Mouse (Mus musculus) CH12.LX (cell line): Measurements from ENCODE around the gene Zmym1. TPM values are rescaled to one million over a fixed set of nuclear protein-coding genes. Genes with fewer than 3 reads are reported as not detected.
A peak's percentile ranks its signal among the peaks of the same experiment; 100 is the strongest.

Source experiments
- DNase-seq: peaks from one replicate; pipeline ENCODE4 v3.0.0-alpha.2; 2013; ENCODE audit errors: extremely low read depth
- H3K27ac ChIP-seq: 2 replicates; pipeline ENCODE4 v1.5.1; 2012; ENCODE audit warnings: low read depth, mild to moderate bottlenecking, control low read depth, moderate library complexity; ENCODE audit not compliant: insufficient read depth
- H3K27me3 ChIP-seq: replicated peaks from 2 replicates; pipeline ENCODE3; 2012; ENCODE audit warnings: inconsistent platforms
- H3K36me3 ChIP-seq, 2 experiments: replicated peaks in 1 of 2; 2 replicates each; pipeline versions ENCODE3 to v1.6.1; 2012; ENCODE audit warnings: inconsistent platforms in 1 of 2, low read length in 1 of 2, mild to moderate bottlenecking in 1 of 2, mixed read lengths in 1 of 2, moderate library complexity in 1 of 2; ENCODE audit not compliant: control insufficient read depth in 1 of 2, insufficient read depth in 1 of 2
- H3K4me1 ChIP-seq, 2 experiments: 2 replicates each; pipeline ENCODE4 v1.6.1; 2012; ENCODE audit warnings: inconsistent platforms in 1 of 2, moderate library complexity in 1 of 2; ENCODE audit not compliant: insufficient read depth in 2 of 2, control insufficient read depth in 1 of 2
- H3K4me2 ChIP-seq: 2 replicates; pipeline ENCODE4 v1.6.1; 2012; ENCODE audit warnings: low read depth, mild to moderate bottlenecking, control low read depth; ENCODE audit not compliant: poor library complexity, insufficient read depth, severe bottlenecking
- H3K4me3 ChIP-seq, 3 experiments: fragments of 150-350 bp in 1 of 3; sonication (generic) in 1 of 3; replicated peaks in 1 of 3; 2 replicates each; pipeline versions ENCODE3 to v1.5.1; 2011 to 2012; ENCODE audit warnings: low read depth in 2 of 3, low read length in 2 of 3, mild to moderate bottlenecking in 2 of 3, moderate library complexity in 2 of 3, control low read depth in 1 of 3, improper control_type of control experiment in 1 of 3, inconsistent platforms in 1 of 3, mixed read lengths in 1 of 3; ENCODE audit not compliant: poor library complexity in 1 of 3
- H3K79me2 ChIP-seq: replicated peaks from 2 replicates; pipeline ENCODE4 v1.6.1; 2012; ENCODE audit warnings: mild to moderate bottlenecking, moderate library complexity; ENCODE audit not compliant: control insufficient read depth, poor library complexity, insufficient read depth, severe bottlenecking; ENCODE audit errors: extremely low read depth
- H3K9ac ChIP-seq: 2 replicates; pipeline ENCODE4 v1.6.1; 2012; ENCODE audit warnings: low read depth, mild to moderate bottlenecking, control low read depth, moderate library complexity; ENCODE audit not compliant: insufficient read depth
- H3K9me3 ChIP-seq: replicated peaks from 2 replicates; pipeline ENCODE3; 2012; ENCODE audit warnings: low read length, inconsistent platforms, mixed read lengths
- BHLHE40 ChIP-seq: IDR thresholded peaks from 2 replicates; pipeline ENCODE4 v1.6.1; 2011; ENCODE audit warnings: mild to moderate bottlenecking, low read depth, low read length, improper control_type of control experiment
- CHD2 ChIP-seq: IDR thresholded peaks from 2 replicates; pipeline ENCODE4 v1.6.1; 2011; ENCODE audit warnings: low read length, improper control_type of control experiment
- E2F4 ChIP-seq: IDR thresholded peaks from 2 replicates; pipeline ENCODE4 v1.6.1; 2011; ENCODE audit warnings: low read depth, low read length, improper control_type of control experiment; ENCODE audit not compliant: insufficient replicate concordance
- ELF1 ChIP-seq: IDR thresholded peaks from 2 replicates; pipeline ENCODE4 v1.6.1; 2014; ENCODE audit warnings: low read depth, mild to moderate bottlenecking, inconsistent platforms, low read length, improper control_type of control experiment
- GABPA ChIP-seq: IDR thresholded peaks from 2 replicates; pipeline ENCODE4 v1.6.1; 2012; ENCODE audit warnings: low read depth, low read length, improper control_type of control experiment, inconsistent platforms; ENCODE audit not compliant: insufficient replicate concordance
- HCFC1 ChIP-seq: IDR thresholded peaks from 2 replicates; pipeline ENCODE4 v1.6.1; 2012; ENCODE audit warnings: low read depth, mild to moderate bottlenecking, inconsistent platforms, low read length, improper control_type of control experiment
- KAT2A ChIP-seq: IDR thresholded peaks from 2 replicates; pipeline ENCODE4 v1.6.1; 2012; ENCODE audit warnings: low read length, improper control_type of control experiment, inconsistent platforms; ENCODE audit not compliant: insufficient replicate concordance
- MAX ChIP-seq: IDR thresholded peaks from 2 replicates; pipeline ENCODE4 v1.6.1; 2011; ENCODE audit warnings: low read length, improper control_type of control experiment
- MAZ ChIP-seq: IDR thresholded peaks from 2 replicates; pipeline ENCODE4 v1.6.1; 2012; ENCODE audit warnings: low read depth, mild to moderate bottlenecking, inconsistent platforms, low read length, improper control_type of control experiment, moderate library complexity
- MEF2A ChIP-seq: IDR thresholded peaks from 2 replicates; pipeline ENCODE4 v1.6.1; 2014; ENCODE audit warnings: low read depth, mild to moderate bottlenecking, inconsistent platforms, low read length, improper control_type of control experiment, borderline replicate concordance
- MXI1 ChIP-seq: IDR thresholded peaks from 2 replicates; pipeline ENCODE4 v1.6.1; 2011; ENCODE audit warnings: mild to moderate bottlenecking, low read depth, low read length, improper control_type of control experiment
- MYC ChIP-seq: IDR thresholded peaks from 2 replicates; pipeline ENCODE4 v1.6.1; 2011; ENCODE audit warnings: low read depth, mild to moderate bottlenecking, improper control_type of control experiment, low read length
- NELFE ChIP-seq: IDR thresholded peaks from 2 replicates; pipeline ENCODE4 v1.6.1; 2011; ENCODE audit warnings: low read depth, low read length, improper control_type of control experiment
- NRF1 ChIP-seq: IDR thresholded peaks from 2 replicates; pipeline ENCODE4 v1.6.1; 2014; ENCODE audit warnings: low read depth, mild to moderate bottlenecking, inconsistent platforms, low read length, improper control_type of control experiment, moderate library complexity
- PAX5 ChIP-seq: IDR thresholded peaks from 2 replicates; pipeline ENCODE4 v1.6.1; 2012; ENCODE audit warnings: low read length, inconsistent platforms, mixed read lengths
- POLR2A ChIP-seq: IDR thresholded peaks from 2 replicates; pipeline ENCODE4 v1.6.1; 2011; ENCODE audit warnings: low read depth, mild to moderate bottlenecking, improper control_type of control experiment, low read length
- POLR2AphosphoS2 ChIP-seq: IDR thresholded peaks from 2 replicates; pipeline ENCODE4 v1.6.1; 2011; ENCODE audit warnings: low read depth, low read length, improper control_type of control experiment
- RCOR1 ChIP-seq: conservative IDR thresholded peaks from 2 replicates; pipeline ENCODE4 v1.6.1; 2012; ENCODE audit warnings: low read depth, mild to moderate bottlenecking, inconsistent platforms, low read length, improper control_type of control experiment
- SIN3A ChIP-seq: IDR thresholded peaks from 2 replicates; pipeline ENCODE4 v1.6.1; 2012; ENCODE audit warnings: low read length, improper control_type of control experiment, inconsistent platforms
- TBP ChIP-seq: conservative IDR thresholded peaks from 2 replicates; pipeline ENCODE4 v1.6.1; 2011; ENCODE audit warnings: low read depth, low read length, improper control_type of control experiment
- TCF12 ChIP-seq: IDR thresholded peaks from 2 replicates; pipeline ENCODE4 v1.6.1; 2014; ENCODE audit warnings: low read depth, mild to moderate bottlenecking, inconsistent platforms, low read length, improper control_type of control experiment
- ZKSCAN1 ChIP-seq: IDR thresholded peaks from 2 replicates; pipeline ENCODE4 v1.6.1; 2012; ENCODE audit warnings: low read depth, inconsistent platforms, low read length, improper control_type of control experiment, borderline replicate concordance
- ZMIZ1 ChIP-seq: IDR thresholded peaks from 2 replicates; pipeline ENCODE4 v1.6.1; 2012; ENCODE audit warnings: low read depth, mild to moderate bottlenecking, inconsistent platforms, low read length, improper control_type of control experiment
- ZNF384 ChIP-seq: IDR thresholded peaks from 2 replicates; pipeline ENCODE4 v1.6.1; 2012; ENCODE audit warnings: low read depth, low read length, improper control_type of control experiment, inconsistent platforms
- dilution Hi-C: fragments of 300-500 bp; cut with MboI; formaldehyde crosslinking; loops from 2 replicates; pipeline ENCODE4 v1.14.3; 2020; ENCODE audit warnings: low sequenced_read_pairs; ENCODE audit not compliant: extremely low pct_unique_long_range_greater_than_20kb, extremely low pct_ligation_motif_present
- in situ Hi-C: fragments of 300-500 bp; cut with MboI; formaldehyde crosslinking; loops from 3 replicates; pipeline ENCODE4 v1.14.3; 2019; ENCODE audit warnings: low sequenced_read_pairs, low pct_ligation_motif_present, low pct_unique_long_range_greater_than_20kb, mixed read lengths
- polyA plus RNA-seq: library from polyadenylated mRNA; unstranded; fragments of >175 nt; gene quantifications from 2 replicates; pipeline ENCODE4 v1.2.1, GENCODE M21; 2012; ENCODE audit warnings: low read depth; ENCODE audit not compliant: insufficient read length
- total RNA-seq, 2 experiments: library from RNA; depleted of rRNA; stranded (reverse); fragments of 300-350 nt in 1 of 2; fragments of >200 nt in 1 of 2; gene quantifications; 2 replicates each; pipeline ENCODE4 v1.2.3; 2012 to 2014

The Zmym1 gene
- total RNA-seq (2012; rRNA removed) (9.5 and 13.4 TPM in 2 replicates), total RNA-seq (2014; rRNA removed) (25.0 and 26.5 TPM in 2 replicates), polyA plus RNA-seq (20.4 and 23.5 TPM in 2 replicates)

DNA sequence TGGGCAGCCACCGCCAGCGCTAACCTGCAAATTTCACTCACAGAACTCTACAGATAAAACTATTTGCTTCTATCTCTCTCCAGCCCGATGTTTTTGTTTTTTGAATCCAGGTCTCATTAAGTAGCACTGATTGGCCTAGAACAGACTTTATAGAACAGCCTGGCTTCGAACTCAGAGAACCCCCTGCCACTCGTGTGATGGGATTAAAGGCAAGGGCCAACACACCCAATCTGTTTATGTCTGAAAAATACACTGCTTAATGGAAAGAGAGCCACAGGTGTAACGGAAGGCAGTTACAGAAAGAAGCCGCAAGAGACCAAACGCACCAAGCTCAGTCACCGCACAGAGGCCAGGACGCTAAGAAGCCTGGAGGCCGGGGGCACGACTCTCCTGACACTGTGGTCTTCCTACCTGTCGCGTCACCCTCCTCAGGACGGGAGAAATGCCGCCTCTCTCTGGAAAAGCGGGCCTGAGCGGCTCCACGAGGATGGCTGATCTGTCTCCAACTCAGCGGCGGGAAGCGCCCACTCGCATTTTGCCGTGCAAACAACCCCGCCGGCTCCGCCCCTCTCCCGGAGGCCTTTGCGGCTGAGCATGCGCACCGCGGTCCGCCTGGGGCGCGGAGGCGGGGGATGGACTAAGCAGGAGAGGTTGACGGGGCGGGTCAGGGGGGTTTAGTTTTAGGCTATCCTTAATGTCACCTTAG lies at the start of gene Zmym1:
Gene Zmym1 (minus strand): TSS at position 568 of the 706 bp plus-strand sequence.
- H3K79me2 ChIP-seq, result peaks cover 37% of the 10 kb centered on the region
- no peaks in the 10 kb centered on the region for H3K9me3 ChIP-seq
- DNase-seq, result peak; percentile 85
- peak within 1 kb of the TSS; percentile 94 for H3K4me2 ChIP-seq
- dilution Hi-C loops, result no loop called here
- H3K4me3 ChIP-seq, result peak within 1 kb of the TSS; percentile 87 to 97 (median 94)
- in situ Hi-C loops, result no loop called here
- H3K9ac ChIP-seq, result peak within 1 kb of the TSS; percentile 92
- no peaks in the 10 kb centered on the region for H3K27me3 ChIP-seq
- H3K4me1 ChIP-seq, result peaks cover 0 to 25% of the 10 kb centered on the region in 2 experiments; a peak in 2 of 4 replicates
- H3K36me3 ChIP-seq, result peaks cover 6 to 27% of the 10 kb centered on the region in 2 experiments
- TF ChIP-seq NRF1, result peak; percentile 94
- no peak for TF ChIP-seq ZKSCAN1
- TF ChIP-seq PAX5, result no peak
- peak; percentile 76; the same call in 1 of the 2 replicates for TF ChIP-seq KAT2A
- TF ChIP-seq ZMIZ1, result peak; percentile 80
- TF ChIP-seq GABPA, result no peak
- peak; percentile 96 for TF ChIP-seq POLR2A
- peak; percentile 84 for TF ChIP-seq TCF12
- TF ChIP-seq NELFE, result peak; percentile 86
- TF ChIP-seq POLR2AphosphoS2, result peak; percentile 44; the same call in 1 of the 2 replicates
- TF ChIP-seq MXI1, result peak; percentile 93
- TF ChIP-seq SIN3A, result peak; percentile 89
- TF ChIP-seq BHLHE40, result no peak
- TF ChIP-seq E2F4, result peak; percentile 65; the same call in 1 of the 2 replicates
- peak; percentile 72; the same call in 1 of the 2 replicates for TF ChIP-seq MAZ
- TF ChIP-seq TBP, result 0 out of 2 replicates have a peak, but pooled peaks have one; percentile 26
- peak; percentile 57; the same call in 1 of the 2 replicates for TF ChIP-seq ELF1
- 0 out of 2 replicates have a peak, but pooled peaks have one; percentile 50 for TF ChIP-seq MEF2A
- 0 out of 2 replicates have a peak, but pooled peaks have one; percentile 45 for TF ChIP-seq MYC
- 0 out of 2 replicates have a peak, but pooled peaks have one; percentile 58 for TF ChIP-seq RCOR1
- peak; percentile 78 for TF ChIP-seq HCFC1
- TF ChIP-seq ZNF384, result no peak
- 0 out of 2 replicates have a peak, but pooled peaks have one; percentile 16 for TF ChIP-seq CHD2
- peak; percentile 81 for TF ChIP-seq MAX
- no peak within 1 kb of the TSS for H3K27ac ChIP-seq
